Mouse (Mus musculus) megakaryocyte, embryonic 14.5 days (primary cell): Measurements from ENCODE around the gene Olfr1412. TPM values are rescaled to one million over a fixed set of nuclear protein-coding genes. Genes with fewer than 3 reads are reported as not detected.

Experiments used
- H3K27me3 ChIP-seq: replicated peaks from 2 replicates; pipeline ENCODE3; 2012; ENCODE audit warnings: inconsistent platforms
- H3K36me3 ChIP-seq: replicated peaks from 2 replicates; pipeline ENCODE3; 2012; ENCODE audit warnings: low read length, inconsistent platforms, mixed read lengths
- H3K4me1 ChIP-seq: 2 replicates; pipeline ENCODE4 v1.6.1; 2012; ENCODE audit warnings: inconsistent platforms
- H3K4me3 ChIP-seq: replicated peaks from 2 replicates; pipeline ENCODE3; 2012; ENCODE audit warnings: moderate library complexity, mild to moderate bottlenecking, inconsistent platforms
- H3K9me3 ChIP-seq: 2 replicates; pipeline ENCODE4 v1.6.1; 2012; ENCODE audit warnings: inconsistent platforms
- FLI1 ChIP-seq: IDR thresholded peaks from 2 replicates; pipeline ENCODE4 v1.6.1; 2012; ENCODE audit warnings: low read length, inconsistent platforms, mixed read lengths
- GATA1 ChIP-seq: IDR thresholded peaks from 3 replicates; pipeline ENCODE4 v1.6.1; 2012; ENCODE audit warnings: mixed read lengths, low read length, inconsistent platforms, borderline replicate concordance
- polyA plus RNA-seq: library from polyadenylated mRNA; stranded (reverse); fragments of >175 nt; gene quantifications from 2 replicates; pipeline ENCODE4 v1.2.3, GENCODE M21; 2012; ENCODE audit warnings: low replicate concordance; ENCODE audit not compliant: insufficient read depth

Gene Olfr1412
- polyA plus RNA-seq, 1 experiment = not detected

GRCm38 (mm10) chr1:92613175-92613574 lies 27.6 kb downstream of the Olfr1412 start:
- H3K9me3 ChIP-seq = peaks cover 7% of the 10 kb centered on the region

GRCm38 (mm10) chr1:92614516-92614915 lies 28.9 kb downstream of the Olfr1412 start:
- peaks cover 48% of the 10 kb centered on the region for H3K27me3 ChIP-seq
- H3K9me3 ChIP-seq = peaks cover 7% of the 10 kb centered on the region
- H3K4me1 ChIP-seq = peaks cover 22% of the 10 kb centered on the region
- no peak for TF ChIP-seq FLI1
- no peak for TF ChIP-seq GATA1
- no peaks in the 10 kb centered on the region for H3K36me3 ChIP-seq
- no peak overlapping the region for H3K4me3 ChIP-seq

More at GRCm38 (mm10) chr1:92613175-92613574, 27.6 kb downstream of the Olfr1412 start:
- no peak for TF ChIP-seq FLI1
- TF ChIP-seq GATA1 = no peak
- peaks cover 19% of the 10 kb centered on the region for H3K4me1 ChIP-seq
- H3K4me3 ChIP-seq = no peak overlapping the region
- peaks cover 47% of the 10 kb centered on the region for H3K27me3 ChIP-seq
- no peaks in the 10 kb centered on the region for H3K36me3 ChIP-seq

- H3K4me1 ChIP-seq = peaks cover 22% of the 10 kb centered on the region
- H3K27me3 ChIP-seq = peaks cover 51% of the 10 kb centered on the region
- no peak overlapping the region for H3K4me3 ChIP-seq
- no peaks in the 10 kb centered on the region for H3K9me3 ChIP-seq
- H3K36me3 ChIP-seq = no peaks in the 10 kb centered on the region
- TF ChIP-seq GATA1 = no peak
- no peak for TF ChIP-seq FLI1
These were observed 30.5 kb downstream of the Olfr1412 start for GRCm38 (mm10) chr1:92616046-92616445.

- Histone ChIP-seq H3K4me3 (no peak within 1 kb of the TSS), H3K9me3 (no peaks in the 10 kb centered on the region), H3K27me3 (peaks cover 50% of the 10 kb centered on the region), H3K36me3 (no peaks in the 10 kb centered on the region), H3K4me1 (peaks cover 22% of the 10 kb centered on the region)
- TF ChIP-seq FLI1 = no peak
These were observed 31.9 kb downstream of the Olfr1412 start, which contains the start of gene Olfr12 for GRCm38 (mm10) chr1:92617488-92617887. TSS of gene Olfr12 (plus strand) at chr1:92617788.

GRCm38 (mm10) chr1:92618360-92618759 lies 32.8 kb downstream of the Olfr1412 start:
- no peak for TF ChIP-seq FLI1
- TF ChIP-seq GATA1 = no peak
- H3K36me3 ChIP-seq = no peaks in the 10 kb centered on the region
- peaks cover 22% of the 10 kb centered on the region for H3K4me1 ChIP-seq
- H3K4me3 ChIP-seq = no peak overlapping the region
- no peaks in the 10 kb centered on the region for H3K9me3 ChIP-seq
- peaks cover 51% of the 10 kb centered on the region for H3K27me3 ChIP-seq

- H3K9me3 ChIP-seq = no peaks in the 10 kb centered on the region
- no peaks in the 10 kb centered on the region for H3K36me3 ChIP-seq
- TF ChIP-seq GATA1 (no peak), FLI1 (no peak)
- H3K27me3 ChIP-seq = peaks cover 20% of the 10 kb centered on the region
- H3K4me1 ChIP-seq = peaks cover 17% of the 10 kb centered on the region
- no peak overlapping the region for H3K4me3 ChIP-seq
These were observed 42.6 kb downstream of the Olfr1412 start for GRCm38 (mm10) chr1:92628227-92628626.

- Histone ChIP-seq H3K4me3 (no peak overlapping the region), H3K4me1 (peaks cover 36% of the 10 kb centered on the region), H3K36me3 (peaks cover 24% of the 10 kb centered on the region), H3K27me3 (peaks cover 21% of the 10 kb centered on the region), H3K9me3 (no peaks in the 10 kb centered on the region)
- TF ChIP-seq FLI1 (no peak), GATA1 (no peak)
These were observed 46.6 kb downstream of the Olfr1412 start for GRCm38 (mm10) chr1:92632196-92632595.

DNA sequence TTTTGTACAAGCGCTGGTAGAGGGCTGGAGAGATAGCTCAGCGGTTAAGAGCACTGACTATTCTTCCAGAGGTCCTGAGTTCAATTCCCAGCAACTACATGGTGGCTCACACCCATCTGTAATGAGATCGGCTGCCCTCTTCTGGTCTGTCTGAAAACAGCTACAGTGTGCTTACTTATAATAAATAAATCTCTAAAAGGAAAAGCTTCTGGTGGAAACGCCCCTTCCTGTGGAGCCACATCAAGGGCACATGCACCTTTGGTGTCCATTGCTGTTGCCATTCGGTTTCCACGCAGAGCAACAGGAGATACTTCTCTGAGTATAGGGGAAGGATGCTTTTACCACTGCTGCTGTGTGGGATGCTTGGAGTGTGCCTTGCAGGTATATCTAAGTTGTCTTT lies 47.4 kb downstream of the Olfr1412 start:
- Histone ChIP-seq H3K4me1 (peaks cover 35% of the 10 kb centered on the region), H3K4me3 (no peak overlapping the region), H3K9me3 (no peaks in the 10 kb centered on the region), H3K27me3 (peaks cover 21% of the 10 kb centered on the region), H3K36me3 (peaks cover 32% of the 10 kb centered on the region)
- TF ChIP-seq GATA1 (no peak), FLI1 (no peak)

DNA sequence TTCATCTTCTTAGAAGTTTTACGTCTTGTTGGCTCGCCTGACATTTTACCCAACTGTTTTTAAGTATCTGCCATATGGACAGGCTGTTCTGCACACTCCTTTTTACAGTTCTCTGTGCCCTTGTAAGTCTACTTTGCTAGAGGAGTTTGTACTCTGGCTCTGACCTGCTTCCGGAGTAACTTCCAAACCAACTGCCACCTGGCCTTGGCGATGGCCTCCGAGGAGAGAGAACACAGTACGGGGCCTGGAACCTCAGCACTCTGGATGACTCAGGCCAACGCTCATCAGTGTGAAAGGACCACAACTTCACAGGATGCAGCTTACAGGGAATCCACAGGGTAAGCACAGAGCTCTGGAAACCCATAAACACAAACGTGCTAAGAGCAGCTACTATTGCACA lies 48.1 kb downstream of the Olfr1412 start:
- peaks cover 35% of the 10 kb centered on the region for H3K4me1 ChIP-seq
- TF ChIP-seq GATA1 = no peak
- no peak for TF ChIP-seq FLI1
- H3K27me3 ChIP-seq = peaks cover 21% of the 10 kb centered on the region
- peaks cover 40% of the 10 kb centered on the region for H3K36me3 ChIP-seq
- H3K4me3 ChIP-seq = no peak overlapping the region
- no peaks in the 10 kb centered on the region for H3K9me3 ChIP-seq

DNA sequence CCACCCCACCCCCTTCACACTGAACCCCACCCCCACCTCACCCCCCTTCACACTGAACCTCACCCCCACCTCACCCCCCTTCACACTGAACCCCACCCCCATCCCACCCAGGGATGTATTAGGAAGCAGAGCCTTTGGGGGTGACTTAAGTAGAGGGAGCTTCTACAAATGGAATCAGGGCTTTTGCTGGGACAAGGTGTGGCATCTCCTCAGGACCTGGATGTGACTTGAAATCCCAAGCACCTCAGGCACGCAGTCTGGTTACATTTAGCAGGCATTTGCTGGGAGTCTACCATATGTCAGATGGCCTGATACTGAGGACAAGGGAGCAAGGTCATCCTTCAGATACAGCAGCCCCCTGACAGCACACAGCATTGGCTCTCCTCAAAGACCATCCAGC lies 49.0 kb downstream of the Olfr1412 start:
- H3K36me3 ChIP-seq = peaks cover 48% of the 10 kb centered on the region
- no peaks in the 10 kb centered on the region for H3K9me3 ChIP-seq
- peaks cover 20% of the 10 kb centered on the region for H3K27me3 ChIP-seq
- H3K4me1 ChIP-seq = peaks cover 38% of the 10 kb centered on the region
- H3K4me3 ChIP-seq = no peak overlapping the region
- TF ChIP-seq FLI1 (no peak), GATA1 (no peak)
